ENCODE assay signal across 8 mouse cellular contexts in the genomic region with DNA sequence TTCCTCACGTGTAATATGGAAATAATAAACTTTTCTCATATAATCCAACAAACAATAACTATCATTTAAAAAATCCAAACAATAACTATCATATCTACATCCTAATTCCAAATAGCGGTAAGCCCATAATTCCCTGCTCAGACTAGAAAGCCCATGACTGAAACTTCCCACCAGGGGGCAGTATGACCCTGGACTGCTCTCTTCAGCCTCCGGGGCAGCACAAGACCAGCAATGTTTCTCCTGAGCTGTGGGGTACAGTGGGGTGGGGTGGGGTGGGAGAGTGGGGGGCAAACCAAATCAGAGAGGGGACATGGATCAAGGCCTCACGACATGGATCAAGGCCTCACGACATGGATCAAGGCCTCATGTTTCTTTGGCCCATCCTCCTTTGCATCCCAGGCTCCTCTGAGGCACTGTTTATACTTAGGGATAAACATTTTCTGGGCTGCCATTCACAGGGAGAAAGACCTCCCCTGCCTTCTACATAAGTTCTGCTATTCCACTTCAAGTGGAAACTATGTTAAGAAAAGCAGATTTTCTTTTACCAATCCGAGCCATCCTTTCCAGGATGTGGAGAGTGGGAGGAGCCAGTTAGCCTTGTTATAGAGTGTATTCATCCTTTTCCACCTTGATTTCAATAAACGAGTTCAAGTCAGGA. TPM values are rescaled to one million over a fixed set of nuclear protein-coding genes. Genes with fewer than 3 reads are reported as not detected.
DNase-seq lines count a peak whose midpoint lies in the region; ATAC-seq and TF ChIP-seq lines count a peak whose summit lies in the region.

No protein-coding gene starts in this region.

- peak; percentile 71 for DNase-seq in gastrocnemius, adult 18-20 months (ENCODE audit: low spot score)
- no peak for DNase-seq in gastrocnemius, postnatal 25 days
- DNase-seq in CD4-positive, CD25-positive, alpha-beta regulatory T cell, adult 2 months (ENCODE audit: low read depth, low spot score), result peak; percentile 80
- DNase-seq in c-Kit-positive CD71-positive TER-119-negative erythroid progenitor cells, embryonic 14.5 days (ENCODE audit: low read depth), result peak; percentile 68
- peak; percentile 76 for DNase-seq in gastrocnemius, adult 2 months
- DNase-seq in kidney, postnatal 36 days, result peak; percentile 57 to 83

- no peaks in the 10 kb centered on the region for H3K4me1 ChIP-seq in stomach, embryonic 16.5 days (ENCODE audit: control insufficient read depth, insufficient read depth, low read length)

- intact Hi-C loops in gastrocnemius, adult 2 months (cut with DNase I), result loop anchor here (5.0 kb wide), 1 partner anchor 58 kb away; the partner anchor contains the start of genes Cdh24 and Gm17606

- H3K9ac ChIP-seq in stomach, embryonic 16.5 days (ENCODE audit: low read length), result peak overlapping the region; percentile 31; the same call in 1 of the 2 replicates

- H3K9me3 ChIP-seq in stomach, embryonic 16.5 days (replicated peaks; ENCODE audit: control insufficient read depth, low read length), result no peaks in the 10 kb centered on the region

- no peaks in the 10 kb centered on the region for H3K36me3 ChIP-seq in stomach, embryonic 16.5 days (ENCODE audit: control insufficient read depth, insufficient read depth, low read length)

- no peak overlapping the region for H3K4me3 ChIP-seq in gastrocnemius, adult 2 months
- no peak overlapping the region for H3K4me3 ChIP-seq in stomach, embryonic 16.5 days (replicated peaks; ENCODE audit: low read length)

- no peaks in the 10 kb centered on the region for H3K27me3 ChIP-seq in stomach, embryonic 16.5 days (ENCODE audit: control insufficient read depth, insufficient read depth, low read length)

- 32% methylated on average over 7 of the region's 7 CpGs for WGBS in stomach, embryonic 16.5 days

- TF ChIP-seq CTCF in gastrocnemius, adult 2 months (IDR thresholded peaks at IDR 0.05), result peak; percentile 80

- ATAC-seq in megakaryocyte progenitor cell, adult 5-6 weeks (replicated peaks; ENCODE audit: poor library complexity), result peak; percentile 84
- ATAC-seq in stomach, embryonic 16.5 days (ENCODE audit: insufficient read depth, low FRiP score), result peak; percentile 77

- H3K4me2 ChIP-seq in stomach, embryonic 16.5 days (ENCODE audit: low read depth, low read length), result peak overlapping the region; percentile 22

- no peak overlapping the region for H3K27ac ChIP-seq in gastrocnemius, adult 2 months
- peak overlapping the region; percentile 69; the same call in 1 of the 2 replicates for H3K27ac ChIP-seq in stomach, embryonic 16.5 days (ENCODE audit: low read length)

RNA-seq across cellular contexts. Expression of gene Ajuba, which starts 6.5 kb away (rescaled TPM):
- 1 to 10 TPM in 1 of 2 experiments, under 1 TPM in 1; 0.91 to 1.6 TPM for total RNA-seq in gastrocnemius, adult 18-20 months (2021)
- 1 to 10 TPM; 2.3 to 2.6 TPM for total RNA-seq in gastrocnemius, postnatal 25 days (2021)
- 1 to 10 TPM; 1.4 to 1.8 TPM for total RNA-seq in gastrocnemius, adult 2 months (2021)
- total RNA-seq in megakaryocyte progenitor cell, adult 5-6 weeks (2015), result 1.2 and 2.1 TPM in 2 replicates
- total RNA-seq in megakaryocyte progenitor cell, adult 5-6 weeks (2017), result 0.29 and 1.2 TPM in 2 replicates
- 19.5 and 20.6 TPM in 2 replicates for polyA plus RNA-seq in stomach, embryonic 16.5 days (2015; fragmentation: Nextera tagmentation; extraction: Ambion mirVana)

RNA-seq across cellular contexts. Expression of gene 4931414P19Rik, which starts 22.0 kb away (rescaled TPM):
- total RNA-seq in gastrocnemius, adult 18-20 months (2021), result 1 to 10 TPM; 2.6 to 3.9 TPM
- total RNA-seq in gastrocnemius, postnatal 25 days (2021), result 1 to 10 TPM; 2.9 to 3.4 TPM
- total RNA-seq in gastrocnemius, adult 2 months (2021), result 1 to 10 TPM; 2.2 to 4.0 TPM
- total RNA-seq in megakaryocyte progenitor cell, adult 5-6 weeks (2015), result 6.9 and 14.0 TPM in 2 replicates
- total RNA-seq in megakaryocyte progenitor cell, adult 5-6 weeks (2017), result 5.1 TPM in 2 replicates
- polyA plus RNA-seq in stomach, embryonic 16.5 days (2015; fragmentation: Nextera tagmentation; extraction: Ambion mirVana), result 8.2 and 9.0 TPM in 2 replicates

RNA-seq across cellular contexts. Expression of gene Haus4, which starts 29.4 kb away (rescaled TPM):
- total RNA-seq in gastrocnemius, adult 18-20 months (2021), result 1 to 10 TPM; 2.5 to 3.0 TPM
- total RNA-seq in gastrocnemius, postnatal 25 days (2021), result 1 to 10 TPM; 2.8 to 3.8 TPM
- total RNA-seq in gastrocnemius, adult 2 months (2021), result 1 to 10 TPM; 3.1 to 3.3 TPM
- total RNA-seq in megakaryocyte progenitor cell, adult 5-6 weeks (2015), result 62.1 and 62.7 TPM in 2 replicates
- total RNA-seq in megakaryocyte progenitor cell, adult 5-6 weeks (2017), result 90.7 and 94.0 TPM in 2 replicates
- 39.0 and 44.4 TPM in 2 replicates for polyA plus RNA-seq in stomach, embryonic 16.5 days (2015; fragmentation: Nextera tagmentation; extraction: Ambion mirVana)

RNA-seq across cellular contexts. Expression of gene Psmb5, which starts 34.0 kb away (rescaled TPM):
- 100 to 1,000 TPM; 162 to 169 TPM for total RNA-seq in gastrocnemius, adult 18-20 months (2021)
- 100 to 1,000 TPM; 175 to 184 TPM for total RNA-seq in gastrocnemius, postnatal 25 days (2021)
- 100 to 1,000 TPM; 161 to 172 TPM for total RNA-seq in gastrocnemius, adult 2 months (2021)
- 189 and 217 TPM in 2 replicates for total RNA-seq in megakaryocyte progenitor cell, adult 5-6 weeks (2015)
- total RNA-seq in megakaryocyte progenitor cell, adult 5-6 weeks (2017), result 58.9 and 64.6 TPM in 2 replicates
- 346 and 368 TPM in 2 replicates for polyA plus RNA-seq in stomach, embryonic 16.5 days (2015; fragmentation: Nextera tagmentation; extraction: Ambion mirVana)

RNA-seq across cellular contexts. Expression of gene Psmb11, which starts 37.4 kb away (rescaled TPM):
- not detected for total RNA-seq in gastrocnemius, adult 18-20 months (2021)
- total RNA-seq in gastrocnemius, postnatal 25 days (2021), result not detected
- total RNA-seq in gastrocnemius, adult 2 months (2021), result not detected
- not detected in 2 replicates for total RNA-seq in megakaryocyte progenitor cell, adult 5-6 weeks (2015)
- 0.04 TPM in 1 of 2 replicates, not detected in the other for total RNA-seq in megakaryocyte progenitor cell, adult 5-6 weeks (2017)
- not detected in 2 replicates for polyA plus RNA-seq in stomach, embryonic 16.5 days (2015; fragmentation: Nextera tagmentation; extraction: Ambion mirVana)

Comparison
In these comparisons a context has a peak if more than half of its experiments do, and no peak if none do; other contexts are left out.
1. RNA of gene Haus4, which starts 29.4 kb away (total RNA-seq): 62.1 to 94.0 TPM in megakaryocyte progenitor cell, adult 5-6 weeks; 2.8 to 3.8 TPM in gastrocnemius, postnatal 25 days, 3.1 to 3.3 TPM in gastrocnemius, adult 2 months and 2.5 to 3.0 TPM in gastrocnemius, adult 18-20 months; every median in the first group is over 10 times any median in the second.